Mouse (Mus musculus): ENCODE data around the gene Rfxank.

The Rfxank gene

DNA sequence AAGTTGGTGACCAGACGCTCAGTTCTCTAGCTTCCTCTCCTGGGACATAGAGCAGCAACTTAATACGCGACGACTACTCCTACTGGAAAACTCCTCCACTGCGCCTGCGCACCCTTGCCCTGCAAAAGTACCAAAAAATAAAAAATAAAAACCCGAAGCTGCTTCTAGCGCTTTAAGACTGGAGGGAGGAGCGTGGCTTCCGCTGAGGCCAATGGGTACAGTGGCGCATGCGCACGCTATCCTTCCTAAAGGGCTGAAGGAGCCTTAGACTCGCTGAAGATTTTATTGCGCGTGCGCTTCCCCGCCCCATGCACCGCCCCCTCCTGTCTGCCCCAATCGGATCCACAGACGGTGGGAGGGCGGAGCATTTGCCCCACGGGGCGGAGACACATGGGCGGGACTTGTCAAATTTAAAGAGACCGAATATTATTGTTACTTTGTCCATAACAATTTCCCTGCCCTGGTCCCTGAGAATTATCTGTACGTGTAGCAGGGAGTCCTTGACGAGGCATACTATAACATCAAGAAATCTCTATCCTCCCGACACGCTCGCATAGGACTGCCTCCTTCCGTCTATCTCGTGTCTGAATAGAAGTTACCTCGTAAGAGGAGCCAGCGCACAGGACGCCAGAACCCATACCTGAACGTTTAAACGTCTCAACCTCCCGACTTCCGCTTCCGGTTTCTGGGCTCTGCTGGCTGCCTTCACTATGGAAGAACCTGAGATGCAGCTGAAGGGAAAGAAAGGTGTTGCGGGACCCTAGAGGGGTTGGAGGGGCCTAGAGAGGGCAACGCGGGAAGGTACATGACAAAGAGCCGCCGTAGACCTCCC lies at the start of gene Rfxank, which contains the start of the genes Borcs8 and Mef2b:
Gene Rfxank, minus strand, starts transcription at position 129 of the 832 bp plus-strand sequence.
Gene Borcs8, plus strand, starts transcription at position 474 of the 832 bp plus-strand sequence.
Gene Mef2b, plus strand, starts transcription at position 686 of the 832 bp plus-strand sequence.
- peak; percentile 99 for DNase-seq (ENCODE audit: low spot score)

DNA sequence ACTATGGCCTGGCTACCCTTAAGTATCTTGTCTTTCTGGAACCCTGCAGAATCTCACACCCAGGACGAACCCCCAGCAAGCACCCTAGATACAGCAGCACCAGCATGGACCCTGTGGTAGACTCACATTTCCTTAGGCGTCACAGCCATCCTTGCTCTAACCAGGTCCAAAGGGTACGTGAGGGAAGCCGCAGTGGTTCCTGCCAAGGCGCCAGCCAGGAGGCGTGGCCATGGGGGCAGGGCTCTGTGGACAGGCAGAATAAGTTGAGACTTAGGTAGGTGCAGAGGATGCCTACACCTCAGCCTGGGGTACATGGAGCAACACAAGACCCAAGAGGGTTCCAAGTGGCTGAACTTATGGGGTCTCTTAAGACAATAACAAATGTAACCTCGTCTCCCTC lies 49.8 kb upstream of the Rfxank start:
- DNase-seq (ENCODE audit: low spot score) = no peak

DNA sequence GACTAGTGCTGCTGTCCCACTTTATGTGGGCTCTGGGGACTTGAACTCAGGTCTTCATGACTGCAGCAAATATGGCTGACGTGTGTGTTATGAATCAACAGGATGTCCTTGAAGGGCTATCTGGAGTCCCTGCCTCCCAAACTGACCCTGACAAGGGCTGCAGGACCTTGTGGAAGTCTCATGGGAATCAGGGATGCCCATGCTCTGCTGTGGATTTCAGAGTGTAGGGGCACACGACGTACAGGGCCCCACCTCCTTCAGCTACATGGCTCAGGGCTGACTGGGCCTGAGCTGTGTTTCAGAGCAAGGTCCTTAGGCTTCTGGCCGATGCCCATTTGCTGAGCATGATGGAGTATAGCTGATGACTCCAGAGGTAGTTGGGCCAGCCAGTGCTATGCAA lies 44.2 kb upstream of the Rfxank start:
- no peak for DNase-seq (ENCODE audit: low spot score)

DNA sequence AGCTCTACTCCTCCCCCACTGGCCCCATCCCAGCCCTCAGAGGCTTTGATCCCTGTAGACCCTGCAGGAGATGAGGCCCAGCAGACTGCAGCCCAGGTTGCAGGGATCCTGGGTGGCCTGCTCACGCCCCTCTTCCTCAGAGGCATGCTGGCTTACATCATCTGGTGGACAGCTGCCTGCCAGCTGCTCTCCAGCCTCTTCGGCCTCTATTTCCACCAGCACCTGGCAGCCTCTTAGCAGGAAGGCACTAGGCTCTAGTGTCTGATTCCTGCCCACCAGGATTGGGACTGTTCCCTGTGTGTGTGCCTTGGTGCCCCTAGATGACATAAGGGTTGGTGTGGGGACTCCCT lies 42.9 kb upstream of the Rfxank start:
- DNase-seq (ENCODE audit: low spot score) = no peak

DNA sequence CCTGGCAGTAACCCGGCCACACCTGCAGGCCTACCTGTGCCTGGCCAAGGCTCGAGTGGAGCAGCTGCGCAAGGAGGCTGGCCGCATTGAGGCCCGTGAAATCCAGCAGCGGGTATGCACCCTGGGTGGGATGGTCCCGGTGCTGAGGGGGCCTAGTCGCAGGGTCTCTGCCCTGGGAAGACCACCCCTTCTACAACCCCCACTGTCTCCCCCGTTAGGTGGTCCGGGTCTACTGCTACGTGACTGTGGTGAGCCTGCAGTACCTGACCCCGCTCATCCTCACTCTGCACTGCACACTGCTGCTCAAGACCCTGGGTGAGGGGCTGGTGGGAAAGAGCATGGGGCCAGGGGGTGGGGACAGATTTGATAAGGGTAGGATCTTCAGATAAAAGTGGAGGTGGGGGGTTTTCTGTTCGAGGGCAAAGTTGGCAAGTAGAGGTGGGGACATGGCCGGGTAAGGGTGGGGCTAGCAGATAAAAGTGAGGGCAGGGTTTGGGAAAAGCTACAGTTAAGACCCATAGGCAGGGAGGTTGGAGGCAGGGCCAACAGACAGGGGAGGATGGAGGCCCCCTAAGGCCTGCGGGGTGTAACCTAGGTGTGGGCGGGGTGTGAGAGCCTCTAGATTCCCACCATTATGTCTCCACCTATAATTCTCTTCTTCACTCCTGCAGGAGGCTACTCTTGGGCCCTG lies 42.4 kb upstream of the Rfxank start:
- DNase-seq (ENCODE audit: low spot score) = no peak

DNA sequence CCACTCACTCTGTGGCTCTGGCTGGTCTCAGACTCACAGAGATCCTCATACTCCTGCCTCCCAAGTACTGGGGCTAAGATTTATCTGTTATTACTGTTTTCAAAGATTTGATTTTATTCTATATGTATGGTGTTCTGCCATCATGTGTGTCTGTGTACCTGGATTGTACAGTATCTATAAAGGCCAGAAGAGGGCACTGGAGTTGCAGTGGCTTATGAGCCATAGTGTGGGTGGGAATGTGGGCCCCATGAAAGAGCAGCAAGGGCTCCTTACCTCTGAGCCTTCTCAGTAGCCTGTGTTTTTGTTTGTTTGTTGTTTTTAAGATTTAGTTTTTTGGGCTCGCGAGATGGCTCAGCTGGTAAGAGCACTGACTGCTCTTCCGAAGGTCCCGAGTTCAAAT lies 40.1 kb upstream of the Rfxank start:
- DNase-seq (ENCODE audit: low spot score) = no peak

DNA sequence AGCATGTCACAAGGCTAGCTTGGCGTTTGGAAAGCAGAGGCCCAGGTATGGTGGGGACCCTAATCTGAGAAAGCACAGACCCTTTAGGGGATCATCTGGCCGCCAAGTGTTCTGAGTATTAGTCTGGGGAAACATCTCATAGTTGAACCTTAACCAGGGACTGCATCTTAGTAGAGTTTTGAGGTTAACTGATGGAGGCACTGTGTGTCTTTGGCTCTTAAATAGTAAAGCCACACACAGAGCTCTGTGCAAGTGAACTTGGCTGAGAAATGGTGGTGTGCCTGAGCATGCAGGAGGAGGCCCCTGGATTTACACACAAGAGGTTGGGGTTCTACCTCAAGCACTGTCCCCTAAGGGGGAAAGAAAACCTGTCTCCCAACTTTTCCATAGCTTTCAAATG lies 39.3 kb upstream of the Rfxank start:
- DNase-seq (ENCODE audit: low spot score) = no peak

DNA sequence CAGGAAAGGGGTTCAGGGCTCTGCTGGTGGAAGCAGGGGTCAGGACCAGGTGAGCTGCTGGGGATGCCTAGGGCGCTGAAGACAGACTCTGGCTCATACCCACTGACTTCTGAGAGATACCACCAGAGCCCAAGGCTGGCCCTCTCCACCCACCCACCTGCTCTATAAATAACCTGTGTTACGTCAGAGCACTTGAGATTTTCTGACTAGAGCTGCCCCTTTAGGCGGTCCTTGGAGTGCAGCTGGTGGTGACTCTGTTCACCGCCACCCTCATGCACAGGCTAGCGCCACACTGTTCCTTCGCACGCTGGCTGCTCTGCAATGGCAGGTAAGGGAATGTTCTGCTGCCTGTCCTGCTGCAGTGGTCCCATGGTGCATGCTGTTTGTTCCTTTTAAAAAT lies 35.1 kb upstream of the Rfxank start:
- no peak for DNase-seq (ENCODE audit: low spot score)

DNA sequence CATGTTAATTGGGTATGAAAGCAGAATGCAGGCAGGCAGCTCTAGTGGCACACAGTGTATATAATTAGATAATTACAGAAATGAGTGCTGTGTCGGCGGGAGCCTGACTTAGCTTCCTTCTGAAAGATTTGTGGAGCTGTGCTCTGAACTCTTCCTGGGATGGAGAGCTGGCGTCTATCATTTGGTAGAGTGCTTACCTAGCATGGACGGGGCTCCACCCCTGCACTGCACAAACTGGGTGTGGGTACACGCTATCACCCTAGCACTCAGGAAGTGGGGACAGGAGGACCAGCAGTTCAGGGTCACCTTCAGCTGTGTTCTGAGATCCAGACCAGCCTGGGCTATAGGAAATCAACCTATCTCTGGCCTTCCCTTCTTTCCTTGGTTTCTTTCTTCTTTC lies 34.4 kb upstream of the Rfxank start:
- no peak for DNase-seq (ENCODE audit: low spot score)

DNA sequence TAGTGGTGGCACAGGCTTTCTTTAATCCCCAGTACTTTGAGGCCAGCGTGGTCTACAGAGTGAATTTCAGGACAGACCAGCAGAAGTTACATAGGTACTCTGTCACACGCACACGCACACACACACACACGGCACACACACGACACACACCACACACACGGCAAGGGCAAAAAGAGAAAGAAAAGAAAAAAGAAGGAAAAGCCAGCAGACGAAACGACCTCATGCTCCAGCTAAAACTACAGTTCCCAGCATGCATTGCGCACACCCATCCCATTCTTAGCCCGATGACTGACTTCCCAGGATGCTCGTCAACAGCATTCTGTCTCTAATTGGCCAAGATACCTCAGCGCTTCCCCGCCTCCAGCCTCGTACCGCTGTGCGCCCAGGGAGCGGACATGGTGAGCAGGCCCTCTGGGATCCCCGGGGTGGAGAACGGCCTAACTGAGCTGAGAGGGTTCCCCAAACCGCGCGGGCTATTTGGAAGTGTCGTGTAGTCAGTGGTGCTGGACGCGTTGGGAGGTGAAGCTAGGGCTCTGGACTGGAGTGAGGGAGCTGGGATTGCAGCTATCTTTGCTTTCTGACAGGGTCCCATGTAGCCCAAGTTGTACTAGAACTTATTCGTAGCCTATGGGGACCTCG lies 33.2 kb upstream of the Rfxank start, which contains the start of gene Tmem161a:
Gene Tmem161a, plus strand, starts transcription at position 314 of the 639 bp plus-strand sequence.
- peak; percentile 95 for DNase-seq (ENCODE audit: low spot score)

DNA sequence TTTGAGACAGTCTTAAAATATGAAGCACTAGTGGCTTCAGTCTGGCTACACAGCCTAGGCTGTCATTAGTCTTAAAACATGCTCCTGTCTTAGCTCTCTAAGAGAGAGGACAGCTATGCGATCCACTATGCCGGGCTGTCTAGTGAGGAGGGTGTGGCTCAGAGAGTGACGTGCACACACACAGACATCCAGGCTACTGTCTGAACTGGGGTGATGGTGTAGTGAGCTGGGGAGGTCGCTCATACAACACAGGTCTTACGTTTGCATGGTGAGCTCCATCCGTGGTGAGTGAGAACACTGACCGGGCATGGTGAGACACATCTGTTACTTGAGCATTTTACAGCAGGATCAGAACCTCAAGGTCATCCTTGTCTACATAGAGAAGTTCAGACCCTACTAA lies 32.3 kb upstream of the Rfxank start:
- DNase-seq (ENCODE audit: low spot score) = no peak

DNA sequence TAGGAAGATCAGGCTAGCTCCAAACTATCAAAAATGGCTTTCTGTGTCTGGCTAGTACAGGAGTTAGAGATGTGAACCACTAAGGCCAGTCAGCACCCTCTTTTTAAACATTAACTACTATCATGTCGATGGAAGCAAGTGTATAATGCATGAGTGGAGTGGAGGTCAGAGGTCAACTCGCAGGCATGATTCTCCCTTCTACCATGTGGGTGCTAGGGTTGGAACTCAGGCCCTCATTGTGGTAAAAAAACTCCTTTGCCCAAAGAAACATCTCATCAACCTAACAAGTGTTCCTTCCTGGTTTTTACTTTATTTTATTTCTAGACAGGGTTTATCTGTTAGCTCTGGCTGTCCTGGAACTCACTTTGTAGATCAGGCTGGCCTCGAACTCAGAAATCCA lies 31.8 kb upstream of the Rfxank start:
- no peak for DNase-seq (ENCODE audit: low spot score)

DNA sequence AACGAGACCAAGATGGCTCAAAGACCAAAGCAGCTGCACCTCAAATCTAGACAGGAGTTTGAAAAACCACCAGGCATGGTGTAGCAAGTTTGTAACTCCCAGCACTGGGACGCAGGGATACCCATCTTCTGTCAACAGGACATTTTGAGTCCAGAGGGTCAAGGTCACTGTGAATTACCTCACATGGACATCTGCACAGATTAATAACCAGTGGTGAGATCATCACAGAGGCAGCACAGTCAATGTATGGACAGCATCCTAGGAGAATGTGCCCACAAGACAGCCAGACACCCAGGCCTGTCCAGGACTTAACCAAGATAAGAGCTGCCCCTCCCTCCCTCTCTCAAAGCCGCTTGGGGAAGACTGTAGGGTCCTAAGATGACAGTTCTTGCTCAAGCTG lies 31.2 kb upstream of the Rfxank start:
- DNase-seq (ENCODE audit: low spot score) = no peak

DNA sequence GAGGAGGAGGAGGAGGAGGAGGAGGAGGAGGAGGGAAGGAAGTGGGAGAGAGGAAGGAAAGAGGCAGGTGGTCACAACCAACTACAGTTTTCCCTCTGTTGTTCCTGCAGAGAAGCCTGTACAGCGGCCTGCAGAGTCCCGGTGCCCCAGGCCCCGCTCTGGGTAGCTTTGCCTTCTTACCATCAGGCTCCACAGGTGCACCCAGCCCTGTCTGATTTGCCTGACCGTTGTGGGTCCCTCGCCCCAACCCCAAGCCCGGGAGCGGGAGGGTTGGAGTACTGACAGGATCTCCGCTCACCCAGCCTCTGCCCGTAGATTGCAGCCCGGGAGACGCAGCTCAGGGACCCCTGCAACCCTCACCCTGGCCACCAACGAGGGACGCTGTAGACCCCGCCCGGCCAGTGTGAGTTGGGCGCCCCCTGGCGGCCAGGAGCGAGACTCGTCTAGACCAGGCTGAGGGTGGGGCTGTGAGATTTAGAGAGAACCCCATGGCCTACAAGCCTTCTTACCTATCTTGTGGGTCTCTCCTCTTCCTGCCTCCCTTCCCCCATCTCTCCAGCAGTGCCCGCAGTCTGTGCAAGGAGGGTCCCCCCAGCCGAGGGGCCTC lies 27.7 kb upstream of the Rfxank start:
- DNase-seq (ENCODE audit: low spot score) = peak; percentile 32

DNA sequence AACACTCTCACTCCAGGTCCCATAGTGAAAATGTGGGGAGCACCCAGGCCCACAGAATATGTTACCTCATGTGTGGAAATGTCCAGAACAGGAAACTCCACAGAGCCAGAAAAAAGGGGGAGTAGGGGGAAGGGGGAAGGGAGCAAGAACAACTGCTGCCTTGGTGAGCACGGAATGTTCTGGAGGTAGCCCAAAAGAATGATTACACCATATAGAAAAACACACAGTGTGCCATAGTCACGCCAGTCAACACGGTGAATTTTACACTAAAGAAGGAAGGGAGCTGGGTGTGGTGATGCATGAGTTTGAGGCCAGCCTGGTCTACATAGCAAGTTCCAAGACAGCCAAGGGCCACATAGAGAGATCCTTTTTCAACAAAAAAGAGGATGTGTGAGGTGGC lies 24.4 kb upstream of the Rfxank start:
- no peak for DNase-seq (ENCODE audit: low spot score)

DNA sequence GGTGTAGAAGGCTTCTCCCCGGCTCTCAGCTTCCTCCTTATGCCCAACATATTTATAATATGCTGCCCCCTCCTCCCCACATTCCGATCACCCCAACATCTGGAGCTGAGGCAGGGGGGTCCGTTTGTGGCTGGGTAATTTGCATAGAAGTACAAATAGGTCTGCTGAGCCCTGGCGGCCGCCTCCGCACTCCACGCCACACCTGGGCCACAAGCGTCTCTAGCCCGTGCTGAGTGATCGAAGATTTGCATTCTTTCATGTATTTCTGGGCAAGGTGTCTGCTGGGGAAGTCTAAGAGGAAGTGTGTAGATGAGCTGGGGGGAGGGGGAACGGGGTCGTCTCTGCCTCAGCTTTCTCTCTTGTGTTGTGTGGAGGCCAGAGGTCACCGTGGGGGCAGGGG lies 21.1 kb upstream of the Rfxank start:
- no peak for DNase-seq (ENCODE audit: low spot score)

DNA sequence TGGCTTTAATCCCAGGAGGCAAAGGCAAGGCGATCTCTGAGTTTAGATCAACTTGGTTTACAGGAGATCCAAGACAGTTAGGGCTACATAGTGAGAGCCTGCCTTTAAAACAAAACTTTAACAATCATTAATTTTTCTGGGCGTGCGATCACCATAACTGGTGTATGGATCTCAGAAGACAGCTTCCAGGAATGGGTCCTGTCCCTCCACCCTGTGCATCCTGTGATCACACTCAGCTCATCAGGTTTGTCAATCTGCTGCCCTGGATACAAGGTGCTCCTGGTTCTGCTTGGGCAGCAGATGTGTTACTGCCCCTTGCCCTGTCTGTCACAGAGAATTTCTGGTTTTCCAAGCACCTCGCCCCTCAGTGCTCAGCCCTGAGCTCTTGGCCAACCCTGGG lies 20.3 kb upstream of the Rfxank start:
- no peak for DNase-seq (ENCODE audit: low spot score)

DNA sequence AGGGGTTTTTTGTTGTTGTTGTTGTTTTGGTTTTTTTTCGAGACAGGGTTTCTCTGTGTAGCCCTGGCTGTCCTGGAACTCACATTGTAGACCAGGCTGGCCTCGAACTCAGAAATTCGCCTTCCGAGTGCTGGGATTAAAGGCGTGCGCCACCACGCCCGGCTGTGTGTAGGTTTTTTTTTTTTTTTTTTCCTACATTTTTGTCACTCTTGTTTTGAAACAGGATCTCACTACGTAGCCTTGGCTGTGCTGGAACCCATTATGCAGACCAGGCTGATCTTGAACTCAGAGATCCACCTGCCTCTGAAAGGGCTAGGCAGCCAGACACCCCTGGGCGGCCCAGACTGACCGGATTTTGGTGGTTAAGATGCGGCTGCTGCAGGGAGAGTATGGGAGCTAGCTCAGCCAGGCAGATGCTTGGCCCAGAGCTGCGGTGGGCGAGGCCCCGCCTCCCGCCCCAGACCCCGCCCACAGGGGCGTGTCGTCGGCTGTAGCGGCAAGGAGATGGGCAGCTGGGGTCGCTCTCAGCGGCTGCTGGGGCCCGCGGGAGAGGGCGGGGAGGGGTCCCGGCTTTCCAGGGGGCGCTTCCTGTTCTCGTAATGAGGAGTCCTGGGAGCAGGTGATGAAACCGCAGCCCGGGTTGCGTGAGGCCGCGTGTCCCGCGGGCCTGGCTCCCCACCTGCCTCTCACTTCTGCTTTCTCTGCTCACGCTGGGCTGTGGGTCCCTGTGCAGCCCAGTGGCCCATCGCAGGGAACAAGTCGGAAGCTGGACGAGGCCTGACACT lies 19.3 kb upstream of the Rfxank start:
- DNase-seq (ENCODE audit: low spot score) = peak; percentile 48

DNA sequence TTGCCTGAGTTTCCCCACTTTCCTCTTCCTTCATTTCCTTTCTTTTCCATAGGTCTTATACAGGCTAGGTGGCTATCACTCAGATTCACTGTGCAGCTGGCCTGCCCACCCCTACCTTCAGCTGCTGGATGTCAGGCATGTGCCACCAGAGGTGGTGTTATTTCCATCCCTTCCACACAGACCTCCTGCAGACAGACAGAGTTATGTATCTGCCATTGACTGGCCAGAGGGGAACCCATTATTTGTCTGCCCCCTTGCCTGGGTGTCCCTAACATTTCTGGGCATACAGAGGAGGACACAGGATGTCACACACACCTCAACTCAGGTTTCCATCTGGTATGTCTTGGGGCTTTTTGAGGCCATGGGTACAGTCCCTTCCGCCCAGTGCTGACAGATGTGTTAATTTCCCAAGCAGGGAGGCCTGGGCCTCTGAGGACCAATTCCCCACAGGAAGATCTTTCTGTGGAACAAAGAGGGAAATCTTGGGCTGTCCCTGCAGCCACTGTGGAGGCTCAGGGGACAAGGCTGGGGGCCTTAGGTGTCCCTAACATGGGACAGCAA lies 18.4 kb upstream of the Rfxank start:
- no peak for DNase-seq (ENCODE audit: low spot score)

DNA sequence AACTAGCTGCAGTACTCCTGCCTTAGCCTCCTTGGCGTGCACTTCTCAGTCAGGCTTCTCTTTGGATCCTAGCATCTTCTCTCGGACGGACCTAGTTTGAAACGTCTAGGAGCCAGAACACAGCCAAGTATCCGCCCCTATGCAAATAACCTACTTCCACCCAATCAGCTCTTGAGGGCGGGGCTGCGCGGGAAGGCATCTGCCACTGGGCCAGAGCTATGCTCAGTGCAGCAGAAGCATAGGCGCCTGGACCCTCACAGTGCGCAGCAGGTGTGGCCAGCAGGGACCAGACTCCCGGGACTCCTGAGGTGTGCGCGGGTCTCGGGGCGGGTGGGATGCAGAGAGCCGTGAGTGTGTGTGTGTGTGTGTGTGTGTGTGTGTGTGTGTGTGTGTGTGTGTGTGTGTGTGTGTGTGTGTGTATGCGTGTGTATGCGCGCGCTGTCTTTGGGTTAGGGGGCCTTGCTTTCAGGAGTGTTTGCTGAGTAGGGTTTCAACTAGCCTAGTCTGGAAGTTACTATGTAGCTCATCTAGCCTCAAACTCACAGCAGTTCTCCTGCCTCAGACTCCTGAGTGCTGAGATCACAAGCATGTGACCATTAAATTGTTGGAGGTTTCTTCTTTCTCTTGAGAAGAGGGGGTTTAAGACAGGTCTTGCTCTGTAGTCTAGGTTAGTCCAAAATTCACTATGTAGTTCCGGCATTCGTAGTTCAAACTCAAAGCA lies 13.7 kb upstream of the Rfxank start:
- no peak for DNase-seq (ENCODE audit: low spot score)

DNA sequence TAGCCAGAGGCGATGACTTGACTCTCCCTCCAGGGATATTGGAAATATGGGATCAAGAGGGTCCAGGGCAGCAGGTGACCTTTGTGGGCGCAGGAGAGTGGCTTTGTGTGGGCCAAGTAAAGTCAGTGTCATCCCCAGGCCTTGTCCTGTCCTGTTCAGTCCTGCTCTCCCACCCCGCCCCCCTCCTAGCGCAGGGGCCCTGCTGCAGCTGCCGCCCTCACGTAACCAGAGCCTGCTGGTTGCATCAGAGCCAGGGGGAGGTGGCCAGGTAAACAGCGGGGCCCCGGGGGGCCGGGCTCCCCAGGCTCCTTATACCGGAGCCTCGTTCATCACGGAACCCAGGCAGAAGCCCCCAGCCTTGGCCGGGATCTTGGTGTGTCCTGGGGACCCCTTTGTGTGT lies 11.2 kb upstream of the Rfxank start:
- no peak for DNase-seq (ENCODE audit: low spot score)

Data from layer of hippocampus, adult 11-12 months (tissue).